Mouse (Mus musculus): ENCODE results near the gene Smco4.
A peak's percentile ranks its signal among the peaks of the same experiment; 100 is the strongest.
"Not testable (repeated sequence)": the region's sequence is repeated elsewhere in the genome, so short reads cannot be mapped to it uniquely, and the experiment has no call there.

The Smco4 gene

DNA sequence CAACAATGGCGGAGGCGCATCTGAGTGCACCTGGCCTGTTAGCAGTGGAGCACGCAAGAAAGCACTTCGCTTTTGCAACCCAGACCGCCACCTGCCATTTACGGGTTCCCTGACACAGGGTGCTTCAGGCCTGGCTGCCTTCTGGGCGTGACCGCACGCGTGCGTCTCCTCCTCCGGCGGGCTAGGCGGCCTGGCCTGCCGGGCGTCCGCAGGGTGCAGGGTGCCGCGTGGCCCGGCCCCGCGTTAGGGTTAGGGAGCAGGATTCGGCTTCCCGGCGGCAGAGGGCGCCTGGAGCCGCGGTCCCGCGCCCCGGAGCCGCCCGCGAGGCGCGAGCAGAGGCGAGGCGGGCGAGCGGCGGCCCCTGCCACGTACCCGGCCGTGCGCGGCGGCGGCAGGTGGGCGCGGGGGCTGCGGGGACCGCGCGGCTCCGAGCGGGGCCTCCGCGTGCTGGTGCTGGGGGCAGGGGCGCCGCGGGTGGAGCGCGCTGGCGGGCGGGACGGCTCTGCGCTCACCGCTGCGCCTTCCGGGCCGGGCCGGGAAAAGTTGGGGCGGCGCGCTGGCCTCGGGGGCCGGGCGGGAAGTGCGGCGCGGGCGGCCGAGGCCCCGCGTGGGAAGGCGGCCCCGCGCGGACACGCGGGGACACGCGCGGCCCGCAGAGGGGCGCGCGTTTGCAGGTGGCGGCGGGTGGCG lies at the start of gene Smco4:
Gene Smco4 (plus strand): TSS at position 198 of the 690 bp plus-strand sequence.
- DNase-seq: peak; percentile 81

DNA sequence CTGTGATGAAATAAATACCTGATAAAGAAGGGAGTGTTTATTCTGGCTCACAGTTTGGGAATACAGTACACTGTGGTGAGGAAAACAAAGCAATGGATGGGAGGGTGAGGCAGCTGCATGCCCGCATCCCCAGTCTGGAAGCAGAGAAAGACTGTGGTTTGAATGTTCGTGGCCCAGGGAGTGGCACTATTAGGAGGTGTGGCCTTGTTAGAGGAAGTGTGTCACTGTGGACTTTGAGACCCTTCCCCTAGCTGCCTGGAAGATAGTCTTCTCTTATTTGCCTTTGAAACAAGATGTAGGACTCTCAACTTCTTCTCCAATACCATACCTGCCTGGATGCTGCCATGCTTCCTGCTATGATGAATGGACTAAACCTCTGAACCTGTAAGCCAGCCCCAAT lies 45.8 kb upstream of the Smco4 start:
- no peak for DNase-seq

DNA sequence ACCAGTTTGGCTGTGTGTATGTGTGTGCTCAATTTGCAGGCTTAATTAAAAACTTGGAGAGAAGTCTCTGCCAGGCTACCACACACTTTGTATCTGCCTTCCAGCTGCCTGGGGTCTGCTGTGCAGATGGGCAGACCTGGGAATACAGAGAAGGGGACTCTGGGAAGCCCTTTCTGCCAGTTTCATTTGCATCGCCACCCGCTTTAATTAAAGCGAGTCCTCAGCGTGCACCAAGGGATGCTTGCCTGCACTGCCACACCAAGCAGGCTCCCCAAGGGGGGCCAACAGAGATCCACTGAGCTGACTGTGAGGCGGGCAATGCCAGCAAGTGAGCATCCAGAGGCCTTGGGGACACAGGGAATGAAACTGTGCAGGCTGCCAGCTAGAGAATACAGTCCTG lies 42.3 kb upstream of the Smco4 start:
- peak; percentile 36 for DNase-seq

DNA sequence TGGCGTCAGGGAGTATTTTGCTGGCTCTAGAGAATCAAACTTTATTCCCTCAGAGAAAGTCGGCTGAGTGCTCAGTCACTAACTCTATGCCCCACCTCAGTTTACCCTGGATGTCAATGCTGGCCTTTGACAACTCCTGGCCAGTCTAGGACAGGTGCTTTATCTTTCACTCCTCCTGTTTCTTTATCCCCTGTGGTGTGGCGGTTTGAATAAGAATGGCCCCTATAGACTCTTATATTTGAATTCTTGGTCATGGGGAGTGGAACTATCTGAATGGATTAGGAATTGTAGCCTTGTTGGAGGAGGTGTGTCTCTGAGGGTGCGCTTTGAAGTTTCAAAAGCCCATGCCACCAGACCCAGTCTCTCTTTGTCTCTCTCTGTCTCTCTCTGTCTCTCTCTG lies 21.0 kb upstream of the Smco4 start:
- DNase-seq: no peak

DNA sequence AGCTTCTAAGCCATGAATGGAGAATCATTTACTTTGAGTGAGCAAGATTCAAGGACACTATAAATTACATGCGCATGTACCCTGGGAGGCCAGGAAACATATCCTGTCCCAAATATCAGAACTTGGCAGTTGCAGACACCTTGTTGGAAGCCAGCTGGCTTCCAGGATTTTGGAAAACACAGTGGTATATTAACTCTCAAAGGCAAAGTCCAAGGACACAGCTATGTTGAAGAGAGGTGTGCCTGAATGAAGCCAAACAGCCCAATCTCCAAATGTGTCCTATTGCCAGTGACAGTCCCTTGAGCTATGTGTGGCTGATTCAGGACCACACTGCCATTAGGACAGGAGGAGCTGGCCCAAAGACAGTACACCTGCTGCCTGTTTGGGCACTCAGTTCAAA lies 20.0 kb upstream of the Smco4 start:
- DNase-seq: no peak

DNA sequence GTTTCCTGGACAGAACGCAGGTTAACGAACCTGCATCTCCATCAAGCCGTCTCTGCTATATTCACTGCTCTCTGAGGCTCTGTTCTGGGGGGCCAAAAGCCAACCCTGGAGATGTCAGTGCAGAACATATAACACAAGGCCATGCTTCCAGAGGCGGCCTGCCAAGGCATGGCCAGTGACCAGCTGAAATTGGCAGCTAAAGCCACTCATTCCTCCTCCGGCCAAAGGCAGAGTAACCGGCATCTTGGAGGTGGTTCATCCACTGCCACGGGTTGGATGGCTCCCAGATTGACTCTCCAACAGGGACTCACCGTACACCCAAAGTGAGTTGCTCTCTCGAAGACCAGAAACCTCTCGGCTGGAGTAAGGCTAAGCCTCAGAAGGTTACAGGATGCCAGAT lies 15.7 kb upstream of the Smco4 start:
- DNase-seq: no peak

DNA sequence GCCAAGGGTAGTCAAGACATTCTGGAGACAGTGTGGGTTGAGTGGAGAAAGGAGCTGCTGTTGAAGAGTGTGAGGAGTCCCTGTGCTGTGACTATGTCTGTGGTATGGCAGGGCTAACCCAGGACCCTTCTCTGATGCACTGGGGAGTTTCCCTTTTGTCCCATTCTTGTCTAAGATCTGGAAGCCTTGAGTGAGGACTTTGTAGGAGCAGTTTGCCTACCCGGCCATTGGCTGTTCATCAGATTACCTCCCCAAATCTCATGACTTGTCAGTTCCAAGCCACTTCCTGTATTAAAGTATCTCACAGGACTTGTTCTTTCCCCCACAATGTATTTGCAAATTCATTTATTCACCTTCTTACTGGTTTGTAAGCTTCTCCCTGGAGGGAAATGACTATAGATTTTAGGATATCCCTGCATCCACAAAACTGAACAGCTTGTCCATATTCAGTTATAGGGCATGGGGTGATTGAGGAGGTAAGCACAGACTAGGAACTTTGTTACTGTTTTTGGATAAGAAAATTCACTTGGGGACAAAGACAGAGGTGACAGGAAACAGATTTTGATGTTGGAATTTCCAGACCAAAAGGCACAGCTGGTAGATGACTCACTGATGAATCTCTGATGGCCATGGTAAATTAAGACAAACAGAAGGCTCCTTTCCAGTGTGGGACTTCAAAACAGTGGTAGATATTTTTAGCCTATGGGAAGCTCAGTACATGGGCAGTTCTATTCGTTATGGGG lies 5.4 kb upstream of the Smco4 start:
- no peak for DNase-seq

DNA sequence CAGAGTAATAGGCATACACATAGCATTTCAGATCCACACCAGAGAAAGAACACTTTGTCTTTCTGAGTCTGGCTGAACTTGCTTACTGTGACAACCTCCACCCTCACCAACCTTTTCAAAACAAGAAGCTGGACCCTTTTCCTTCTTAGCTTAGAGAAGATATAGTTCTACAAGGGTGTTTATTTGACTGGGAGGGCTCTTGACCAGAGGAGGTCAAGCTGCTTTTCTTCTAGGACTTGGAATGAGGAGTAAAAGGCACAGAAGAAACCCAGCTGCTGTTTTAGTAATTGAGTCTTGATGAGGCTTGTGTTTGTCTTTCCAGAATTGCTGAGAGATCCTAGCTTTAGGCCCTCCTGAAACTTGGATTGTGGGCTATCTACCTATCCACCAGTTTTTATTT lies 3.9 kb upstream of the Smco4 start:
- no peak for DNase-seq

DNA sequence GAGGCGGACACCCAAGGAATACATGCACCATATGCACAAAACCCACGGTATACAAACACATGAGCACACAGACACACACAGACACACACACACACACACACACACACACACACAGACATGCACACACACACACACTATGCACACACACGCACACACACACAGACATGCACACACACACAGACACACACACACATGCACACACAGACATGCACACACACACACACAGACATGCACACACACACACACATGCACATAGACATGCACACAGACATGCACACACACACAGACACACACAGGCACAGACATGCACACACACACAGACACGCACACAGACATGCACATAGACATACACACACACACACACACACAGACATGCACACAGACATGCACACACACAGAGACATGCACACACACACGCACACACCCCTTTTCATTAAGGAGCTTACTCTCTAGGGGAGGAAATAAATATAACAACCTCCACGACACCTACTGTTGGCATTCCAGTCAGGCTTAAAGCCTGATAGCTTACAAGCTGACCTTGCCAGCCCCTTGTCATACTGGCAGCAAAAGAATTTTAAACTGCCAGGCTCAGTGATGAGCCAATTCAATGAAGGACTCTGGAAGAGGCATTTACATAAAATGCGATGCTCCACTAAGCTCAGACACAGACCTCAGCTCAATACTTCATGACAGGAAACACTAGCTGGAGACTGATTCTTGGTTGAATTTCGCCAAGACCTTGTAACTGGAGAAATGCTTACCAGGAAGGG lies 2.7 kb upstream of the Smco4 start:
- DNase-seq: no peak

DNA sequence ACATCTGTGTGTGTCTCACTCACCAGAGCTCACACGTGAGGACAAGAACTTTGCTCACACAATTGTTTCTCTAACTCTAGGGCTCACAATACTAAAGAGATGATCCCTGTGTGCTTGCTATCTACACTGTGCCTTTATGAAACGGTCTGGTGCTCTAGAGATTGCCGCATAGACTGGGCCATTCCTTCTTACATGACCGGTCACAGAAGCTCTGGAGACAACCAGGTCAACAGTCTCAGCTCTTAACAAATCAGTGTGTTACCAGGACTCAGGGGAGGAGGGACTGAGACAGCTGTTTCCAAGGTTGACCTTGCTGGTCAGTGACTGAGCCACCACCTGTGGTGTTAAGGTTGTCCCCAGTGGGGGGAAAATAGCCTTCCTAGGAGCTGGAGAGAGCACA lies 1.5 kb upstream of the Smco4 start:
- DNase-seq: no peak

DNA sequence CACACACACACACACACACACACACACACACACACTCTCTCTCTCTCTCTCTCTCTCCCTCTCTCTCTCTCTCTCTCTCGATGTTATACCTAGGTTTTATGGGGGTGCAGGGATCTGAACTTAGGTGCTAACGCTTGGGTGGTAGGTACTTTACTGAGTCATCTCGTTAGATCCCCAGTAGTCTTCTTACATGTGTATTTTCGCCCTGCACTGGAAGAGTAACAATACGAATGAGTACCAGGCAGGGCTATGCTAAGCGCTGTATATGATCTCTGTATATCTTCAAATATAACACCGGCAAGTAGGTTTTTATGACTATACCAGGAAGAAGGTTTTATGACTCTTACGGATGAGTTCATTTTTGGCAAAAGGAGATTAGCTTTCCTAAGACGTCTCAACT lies 831 bp upstream of the Smco4 start:
- no peak for DNase-seq

DNA sequence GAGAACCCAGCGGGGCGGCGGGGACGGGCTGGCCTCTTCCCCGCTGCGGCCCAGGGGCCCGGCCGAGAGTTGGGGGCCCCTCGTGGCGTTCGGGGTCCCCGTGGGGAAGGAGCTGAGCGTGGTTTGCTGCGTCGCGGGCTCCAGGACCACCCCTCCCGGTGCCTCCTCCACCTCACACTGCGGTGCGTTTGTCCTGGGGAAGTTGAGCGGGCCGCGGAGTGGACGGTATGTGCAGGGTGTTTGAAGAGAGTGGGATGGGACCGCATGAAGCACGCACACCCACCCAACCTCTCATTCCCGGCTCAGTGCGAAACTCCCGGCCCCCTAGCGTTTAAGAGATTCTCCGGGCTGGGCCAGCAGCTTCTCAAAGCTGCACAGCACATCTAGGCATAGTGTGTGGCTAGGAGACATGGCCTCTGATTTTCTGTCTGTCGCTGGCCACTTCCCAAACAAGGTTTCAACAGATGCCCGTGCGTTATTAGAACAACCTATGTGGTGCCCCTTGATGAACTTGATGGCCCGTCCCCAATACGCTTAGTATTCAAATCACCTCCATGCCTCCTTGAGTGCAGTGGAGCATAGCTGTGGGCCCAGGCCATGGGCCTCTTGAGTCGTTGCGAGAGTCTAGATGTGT lies 810 bp downstream of the Smco4 start:
- peak; percentile 72 for DNase-seq

DNA sequence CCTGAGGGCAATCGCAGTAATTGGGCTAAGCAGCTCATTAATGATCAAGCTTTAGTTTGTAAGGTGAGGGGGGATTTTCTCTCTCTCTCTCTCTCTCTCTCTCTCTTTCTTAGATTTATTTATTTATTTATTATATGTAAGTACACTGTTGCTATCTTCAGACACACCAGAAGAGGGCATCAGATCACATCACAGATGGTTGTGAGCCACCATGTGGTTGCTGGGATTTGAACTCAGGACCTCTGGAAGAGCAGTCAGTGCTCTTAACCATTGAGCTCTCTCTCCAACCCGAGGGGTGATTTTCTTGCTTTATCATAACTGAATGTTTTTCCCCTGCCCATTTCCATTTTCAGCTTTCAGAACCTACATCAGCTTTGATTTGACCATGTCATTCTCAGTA lies 2.0 kb downstream of the Smco4 start:
- not testable (repeated sequence) for DNase-seq

DNA sequence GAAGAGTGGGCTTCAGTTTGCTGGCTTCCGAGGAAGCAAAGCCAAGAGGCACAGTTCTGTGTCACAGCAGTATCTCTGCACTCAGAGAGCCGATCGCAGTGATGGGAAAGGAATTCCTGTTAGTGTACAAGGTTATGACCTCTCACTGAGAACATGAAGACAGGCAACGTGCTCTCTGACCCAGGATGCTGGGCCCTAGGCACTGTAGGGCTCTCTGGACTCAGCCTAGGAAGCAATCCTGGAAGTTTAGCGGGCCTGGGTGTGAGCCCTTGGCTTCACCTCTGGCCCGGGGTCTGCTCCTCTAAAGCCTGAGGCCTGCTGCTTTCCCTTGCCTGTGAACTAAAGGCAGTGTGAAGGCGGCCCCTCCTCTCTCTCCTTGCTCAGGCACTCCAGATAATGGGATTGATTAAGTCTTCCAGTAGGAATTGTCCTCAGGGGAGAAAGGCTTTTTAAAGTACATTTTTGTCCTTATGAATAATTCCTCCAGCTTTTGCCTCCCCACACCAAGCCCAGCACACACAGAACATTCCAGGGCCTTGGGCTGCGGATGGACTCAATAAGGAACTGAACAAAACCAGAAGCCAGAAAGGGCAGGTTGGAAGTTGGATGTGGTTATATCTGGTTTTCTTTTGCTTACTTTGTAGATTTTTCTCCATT lies 2.8 kb downstream of the Smco4 start:
- no peak for DNase-seq

DNA sequence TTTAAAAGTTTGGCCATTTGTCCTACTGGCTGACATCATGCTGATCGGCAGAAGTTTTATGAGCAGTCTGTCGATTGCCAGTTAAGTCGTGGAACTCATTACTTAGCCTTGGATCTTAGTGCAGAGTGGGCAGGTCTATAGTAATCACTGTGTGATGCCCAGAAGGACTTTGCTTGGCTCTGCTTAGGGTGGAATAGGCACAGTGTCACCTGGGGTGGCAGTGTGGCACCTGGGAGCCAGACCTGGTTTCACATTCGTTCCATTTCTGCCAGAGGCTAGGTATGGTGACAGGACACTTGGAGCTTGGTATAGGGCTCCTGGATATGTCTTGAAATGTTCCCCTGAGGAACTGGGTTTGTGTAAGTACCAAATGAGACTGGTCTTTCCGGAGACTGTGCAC lies 6.8 kb downstream of the Smco4 start:
- no peak for DNase-seq

DNA sequence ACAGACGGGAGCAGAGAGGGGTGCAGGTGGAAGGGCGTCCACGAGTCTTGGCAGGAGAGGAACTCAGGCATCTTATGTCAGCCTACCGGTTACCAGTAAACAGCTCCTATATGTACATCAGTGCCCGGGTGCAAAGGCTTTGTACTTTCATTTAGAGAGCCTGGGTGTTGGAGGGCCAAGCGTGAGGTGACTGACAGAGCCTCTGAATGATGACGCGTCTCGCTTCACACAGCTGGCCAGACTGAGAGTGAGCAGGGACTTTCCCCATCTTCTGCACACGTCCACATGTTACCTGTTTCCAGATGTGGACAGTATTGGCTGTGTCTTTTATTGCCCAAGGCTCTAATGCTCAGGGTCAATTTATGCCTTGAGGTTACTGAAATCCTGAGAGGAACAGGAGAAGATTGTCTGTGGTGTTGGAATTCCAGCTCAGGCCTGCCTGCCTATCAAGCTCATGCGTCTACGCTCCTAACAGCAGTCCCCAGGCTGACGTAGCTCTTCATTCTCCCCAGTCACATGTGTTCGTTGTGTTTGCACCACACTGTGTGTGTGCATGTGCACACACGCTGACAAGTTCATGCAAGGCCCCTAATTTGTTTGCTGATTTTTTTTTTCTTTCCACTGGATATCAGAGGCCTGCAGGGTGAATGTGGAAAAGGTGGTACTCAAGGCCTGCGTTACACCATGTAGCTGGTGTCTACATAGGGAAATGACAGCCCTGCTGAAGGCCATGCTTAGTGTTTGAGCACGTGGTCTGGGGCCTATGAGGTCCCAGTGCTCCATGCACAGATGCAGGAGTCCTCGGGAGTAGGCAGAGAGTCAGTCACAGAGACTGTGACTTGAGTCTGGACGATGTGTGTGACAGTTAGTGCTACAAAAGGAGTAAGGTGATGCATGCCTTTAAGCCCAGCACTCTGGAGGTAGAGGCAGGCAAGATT lies 8.4 kb downstream of the Smco4 start:
- DNase-seq: no peak

DNA sequence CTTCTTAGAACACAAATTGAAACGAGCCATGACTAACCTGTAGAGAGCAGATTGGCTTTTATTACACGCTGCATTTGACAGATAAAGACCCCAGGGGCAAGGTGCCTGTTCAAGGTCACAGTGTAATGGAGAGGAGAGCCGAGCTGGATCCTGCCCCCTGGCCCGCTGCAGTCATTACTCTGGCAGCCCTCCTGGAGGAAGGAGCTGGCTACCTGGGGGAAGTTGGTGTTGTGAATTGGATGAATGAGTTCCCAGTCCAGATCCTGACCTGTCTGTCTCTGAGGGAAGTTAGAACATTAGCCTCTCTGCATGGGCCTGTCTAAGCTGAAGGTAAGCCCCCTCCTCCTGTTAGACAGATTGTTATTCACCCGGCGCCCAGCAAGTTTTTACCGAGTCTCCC lies 9.2 kb downstream of the Smco4 start:
- DNase-seq: no peak

DNA sequence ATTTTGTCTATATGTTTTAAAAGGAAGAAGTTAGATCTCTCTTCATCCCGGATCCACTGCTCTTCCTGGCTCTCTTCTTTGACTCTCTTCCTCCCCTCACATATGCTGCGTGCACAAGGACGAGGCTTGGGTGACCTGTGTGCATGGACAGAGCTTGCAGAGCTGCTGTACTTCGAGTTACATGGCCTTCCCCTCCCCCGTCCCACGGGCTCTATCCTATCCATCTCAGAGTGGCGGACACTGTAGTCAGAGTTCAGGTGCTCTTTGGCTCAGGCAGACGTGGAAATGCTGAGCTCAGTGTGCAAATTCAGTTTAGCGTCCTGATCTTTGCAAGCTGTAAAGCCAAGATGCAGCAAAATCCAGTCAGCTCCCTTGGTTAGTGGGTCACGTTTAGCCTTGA lies 10.1 kb downstream of the Smco4 start:
- DNase-seq: no peak

DNA sequence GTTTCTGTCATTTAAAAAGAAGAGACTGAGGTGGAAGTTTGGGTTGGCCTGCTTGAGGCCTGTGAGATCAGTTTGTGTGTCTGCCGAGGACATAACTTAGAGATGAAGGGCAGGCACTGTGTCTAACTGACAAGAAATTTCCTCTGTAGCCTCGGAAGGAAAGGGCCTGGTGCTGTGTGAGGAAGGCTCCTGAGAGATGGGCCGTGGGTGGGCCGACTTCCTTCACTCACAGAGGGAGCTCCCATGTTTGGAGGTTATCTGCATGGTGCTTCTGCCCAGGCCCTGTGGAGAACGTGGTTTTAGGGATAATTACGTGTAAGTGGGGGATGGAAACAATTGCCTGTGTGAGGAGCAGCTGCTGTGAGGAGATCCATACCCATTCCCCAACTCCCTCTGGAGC lies 10.6 kb downstream of the Smco4 start:
- DNase-seq: no peak

DNA sequence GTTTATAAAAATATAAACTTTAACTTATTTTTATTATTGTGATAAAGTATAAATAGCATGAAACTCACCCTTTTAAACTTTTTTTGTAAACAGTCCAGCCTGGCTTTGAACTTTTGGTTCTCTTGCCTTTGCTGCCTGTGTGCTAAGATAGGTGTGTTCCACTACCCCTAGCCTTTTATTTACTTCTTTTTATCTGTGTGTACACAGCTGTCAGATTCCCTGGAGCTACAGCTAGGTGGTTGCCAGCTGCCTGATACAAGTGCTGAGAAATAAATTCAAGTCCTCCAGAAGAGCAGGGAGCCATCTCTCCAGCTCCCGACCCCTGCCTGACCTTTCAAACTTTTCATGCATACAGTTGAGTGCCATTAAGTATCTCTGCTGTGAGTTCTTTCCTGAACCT lies 12.1 kb downstream of the Smco4 start:
- no peak for DNase-seq

DNA sequence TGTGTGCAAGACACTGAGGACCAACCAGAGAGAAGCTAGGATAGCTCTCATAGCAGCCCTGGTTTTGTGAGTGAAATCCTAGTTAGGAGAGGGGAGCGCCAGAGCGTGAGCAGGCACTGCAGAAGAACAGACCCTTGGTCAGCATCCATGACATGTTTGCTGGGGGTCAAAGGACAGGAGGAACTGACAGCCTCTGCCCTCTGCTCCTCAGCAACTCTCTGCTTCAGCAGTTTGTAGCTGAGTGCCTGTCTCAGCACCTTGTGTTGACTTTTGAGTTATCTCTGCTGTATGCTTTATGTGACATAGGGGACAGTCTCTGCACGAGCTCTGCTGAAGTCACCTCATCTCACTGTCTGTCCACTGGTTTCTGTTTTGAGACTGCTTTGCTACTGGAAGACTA lies 13.6 kb downstream of the Smco4 start:
- DNase-seq: no peak

DNA sequence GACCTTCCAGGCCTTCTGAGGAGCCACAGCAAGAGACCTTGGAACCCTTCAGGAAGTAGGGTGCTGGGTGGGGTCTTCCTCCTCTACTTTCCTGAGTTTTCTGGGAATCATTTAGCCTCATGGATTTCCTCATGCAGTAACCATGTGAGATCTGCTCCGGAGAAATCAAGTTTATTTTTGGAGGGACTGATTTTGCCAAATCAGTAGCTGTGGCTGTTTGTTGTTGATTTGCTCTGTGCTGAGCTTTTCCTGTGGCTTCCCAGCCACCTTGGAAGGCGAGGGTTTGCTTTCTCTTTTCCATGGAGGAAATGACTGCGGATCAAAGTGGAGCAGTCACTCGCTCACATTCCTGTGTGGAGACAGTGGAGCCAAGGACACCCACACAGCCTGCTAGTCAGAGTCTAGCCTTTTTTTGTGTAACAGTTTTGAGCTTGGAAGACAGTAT lies 14.2 kb downstream of the Smco4 start:
- no peak for DNase-seq

Data from retina, postnatal 1 day (tissue).